Mouse (Mus musculus): ENCODE measurements around the gene Map7.

Map7 gene

DNA sequence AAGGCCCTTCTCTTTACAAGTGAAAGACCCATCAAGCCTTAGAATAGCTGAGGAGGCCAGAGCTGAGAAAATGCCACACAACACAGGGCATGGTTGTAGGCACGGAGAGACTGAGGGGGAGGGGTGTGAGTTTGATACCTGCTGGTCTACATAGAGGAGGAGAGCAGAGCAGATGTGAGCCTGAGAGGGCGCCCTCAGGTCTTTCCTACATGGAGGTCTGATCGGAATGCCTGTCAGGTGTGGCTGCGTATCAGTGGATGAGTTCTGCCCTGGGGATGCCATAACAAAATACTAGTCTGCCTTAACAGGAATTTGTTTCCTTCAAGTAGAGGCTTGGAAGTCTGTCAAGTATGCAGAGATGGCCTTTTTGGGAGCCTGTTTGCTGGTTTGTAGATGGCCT lies 37.0 kb downstream of the Map7 start:
- no peak for DNase-seq (ENCODE audit: low read depth, low spot score)

DNA sequence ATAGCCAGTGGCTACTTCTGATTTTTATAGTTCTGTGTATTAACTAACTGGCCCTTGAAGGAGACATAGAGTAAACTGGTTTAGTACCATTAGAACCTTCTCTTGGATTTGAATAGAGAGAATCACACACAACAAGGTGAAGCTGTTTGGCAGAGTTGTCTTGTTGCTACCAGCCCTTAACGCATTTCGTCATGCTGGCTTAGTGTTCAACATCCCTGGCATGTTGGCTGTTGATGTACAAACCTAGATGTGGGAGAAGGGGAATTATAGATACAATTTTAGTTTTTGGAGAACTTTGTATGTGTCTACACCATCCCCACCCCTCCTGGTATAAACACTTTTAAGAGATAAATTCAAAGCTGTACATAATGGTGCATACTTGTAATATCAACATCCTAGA lies 37.5 kb downstream of the Map7 start:
- DNase-seq (ENCODE audit: low read depth, low spot score): no peak

- DNase-seq (ENCODE audit: low read depth, low spot score): no peak
Measured at GRCm38 (mm10) chr10:20186800-20187273, 38.6 kb downstream of the Map7 start.

DNA sequence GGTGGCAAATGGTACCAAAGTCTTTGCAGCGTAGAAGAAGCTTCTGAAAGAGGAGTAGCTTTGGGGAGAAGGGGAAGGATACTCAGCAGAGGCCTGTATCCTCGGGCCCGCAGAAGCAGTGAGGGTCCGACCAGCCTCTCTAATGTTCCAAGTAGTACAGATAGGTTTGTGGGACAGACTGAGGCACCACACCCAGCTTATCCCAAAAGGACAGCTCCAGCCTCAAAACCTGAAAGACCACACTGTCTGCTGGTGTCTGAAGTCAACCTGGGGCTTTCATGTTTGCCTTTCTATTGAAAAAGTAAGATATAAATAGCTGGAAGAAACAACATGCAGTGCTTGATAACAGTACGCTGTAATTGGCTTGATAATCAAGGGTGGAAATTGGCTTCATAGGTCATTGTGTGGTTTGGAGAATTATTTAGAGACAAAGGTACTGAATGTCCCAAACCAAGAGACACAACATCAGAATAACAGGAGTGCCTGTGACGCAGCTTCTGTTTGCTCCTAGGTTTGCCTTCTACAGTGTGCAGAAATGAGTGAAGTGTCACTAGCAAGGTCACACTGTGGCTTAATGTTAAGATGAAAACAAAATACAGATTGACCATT lies 42.0 kb downstream of the Map7 start:
- no peak for DNase-seq (ENCODE audit: low read depth, low spot score)

DNA sequence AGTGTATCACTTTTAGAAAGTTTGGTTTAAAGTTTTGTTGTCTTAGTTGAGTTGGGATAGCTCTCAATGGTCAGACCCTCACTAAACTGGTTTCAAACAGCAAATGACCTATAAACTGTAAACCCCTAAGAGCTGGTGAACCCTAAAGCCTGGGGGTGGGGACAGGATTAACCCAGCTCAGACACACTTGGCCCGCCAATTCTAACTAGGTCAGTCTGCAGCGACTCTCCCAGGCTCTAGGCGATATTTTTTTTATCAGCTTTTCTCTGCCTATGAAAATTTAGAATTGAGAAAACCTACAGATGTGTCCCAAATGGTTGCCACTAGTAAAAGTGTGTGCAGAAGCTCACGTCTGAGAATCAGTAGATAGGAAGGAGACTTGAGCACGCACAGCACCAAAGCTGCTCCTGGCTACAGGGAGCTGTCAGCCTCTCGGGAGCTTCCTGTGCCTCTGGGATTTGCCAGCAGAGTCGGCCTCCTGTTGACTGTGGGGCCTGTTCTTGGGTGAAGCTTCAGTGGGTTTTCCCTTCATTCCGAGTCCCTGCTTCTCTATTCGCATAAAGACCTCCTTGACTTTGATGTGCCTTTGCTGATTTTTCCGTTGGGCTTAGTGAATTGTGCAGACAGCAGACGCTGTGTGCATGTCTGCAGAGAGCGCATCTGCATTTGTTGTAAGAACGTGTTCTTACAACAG lies 46.7 kb downstream of the Map7 start:
- DNase-seq (ENCODE audit: low read depth, low spot score): no peak

GRCm38 (mm10) chr10:20197039-20197438 lies 48.8 kb downstream of the Map7 start:
- DNase-seq (ENCODE audit: low read depth, low spot score): no peak

DNA sequence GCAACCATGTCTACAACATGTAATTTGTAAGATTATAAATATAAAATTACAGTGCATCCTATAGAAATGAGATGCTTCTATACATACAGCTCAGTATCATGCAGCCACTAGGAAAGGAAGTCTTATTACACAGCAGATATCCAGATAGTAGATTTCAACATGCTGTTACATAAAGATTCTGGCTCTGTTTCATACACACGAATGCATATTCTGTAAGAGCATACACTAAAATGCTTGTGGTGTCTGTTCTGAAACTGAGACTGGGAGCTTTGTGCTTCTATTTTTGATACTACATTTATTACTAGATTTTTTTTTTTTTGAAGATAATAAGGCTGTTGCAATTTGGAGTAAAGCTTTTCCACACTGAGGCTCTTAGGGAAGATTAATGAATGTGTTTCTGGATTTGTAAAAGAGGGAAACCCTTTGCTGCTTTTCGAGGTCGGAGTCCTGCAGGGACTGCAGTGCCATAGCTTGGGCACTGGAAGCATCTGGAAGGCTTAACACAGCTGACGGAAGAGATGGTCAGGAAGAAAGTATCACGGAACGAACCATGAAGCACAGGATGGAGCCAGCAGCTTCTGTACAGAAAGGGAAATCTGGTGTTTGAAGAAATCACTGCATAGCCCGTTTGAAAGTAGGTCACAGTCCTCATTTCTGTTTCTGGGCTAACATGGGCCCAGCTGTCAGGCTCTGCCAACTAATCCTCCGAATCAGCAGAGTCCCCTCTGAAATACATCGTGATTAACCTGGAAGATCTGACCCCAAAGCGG lies 50.9 kb downstream of the Map7 start:
- no peak for DNase-seq (ENCODE audit: low read depth, low spot score)

DNA sequence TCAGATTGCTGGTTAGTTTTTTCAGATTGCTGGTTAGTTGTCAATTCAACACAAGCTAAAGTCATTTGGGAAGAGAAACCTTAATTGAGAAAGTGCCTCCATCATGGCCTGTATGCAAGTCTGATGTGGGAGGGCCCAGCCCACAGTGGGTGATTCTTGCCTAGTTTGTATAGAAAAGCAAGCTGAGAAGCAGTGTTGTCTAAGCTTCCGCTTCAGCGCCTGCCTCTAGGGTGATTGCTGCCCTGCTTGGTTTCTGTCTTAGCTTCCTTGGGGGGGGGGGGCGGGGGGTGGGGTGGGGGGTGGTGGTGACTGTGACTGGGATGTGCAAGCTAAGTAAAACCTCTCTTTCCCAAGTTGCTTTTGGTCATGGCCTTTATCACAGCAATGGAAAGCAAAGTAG lies 53.0 kb downstream of the Map7 start:
- no peak for DNase-seq (ENCODE audit: low read depth, low spot score)

GRCm38 (mm10) chr10:20202171-20202570 lies 53.9 kb downstream of the Map7 start:
- no peak for DNase-seq (ENCODE audit: low read depth, low spot score)

GRCm38 (mm10) chr10:20202818-20203217 lies 54.5 kb downstream of the Map7 start:
- DNase-seq (ENCODE audit: low read depth, low spot score): no peak

GRCm38 (mm10) chr10:20203502-20203901 lies 55.2 kb downstream of the Map7 start:
- DNase-seq (ENCODE audit: low read depth, low spot score): no peak

- DNase-seq (ENCODE audit: low read depth, low spot score): peak; percentile 58
Measured at GRCm38 (mm10) chr10:20204696-20205431, 56.6 kb downstream of the Map7 start.

- DNase-seq (ENCODE audit: low read depth, low spot score): no peak
Measured at GRCm38 (mm10) chr10:20206966-20207365, 58.7 kb downstream of the Map7 start.

- no peak for DNase-seq (ENCODE audit: low read depth, low spot score)
Measured at GRCm38 (mm10) chr10:20209609-20210341, 61.5 kb downstream of the Map7 start.

- no peak for DNase-seq (ENCODE audit: low read depth, low spot score)
Measured at GRCm38 (mm10) chr10:20214418-20214817, 66.1 kb downstream of the Map7 start.

GRCm38 (mm10) chr10:20216982-20217381 lies 68.7 kb downstream of the Map7 start:
- DNase-seq (ENCODE audit: low read depth, low spot score): no peak

DNA sequence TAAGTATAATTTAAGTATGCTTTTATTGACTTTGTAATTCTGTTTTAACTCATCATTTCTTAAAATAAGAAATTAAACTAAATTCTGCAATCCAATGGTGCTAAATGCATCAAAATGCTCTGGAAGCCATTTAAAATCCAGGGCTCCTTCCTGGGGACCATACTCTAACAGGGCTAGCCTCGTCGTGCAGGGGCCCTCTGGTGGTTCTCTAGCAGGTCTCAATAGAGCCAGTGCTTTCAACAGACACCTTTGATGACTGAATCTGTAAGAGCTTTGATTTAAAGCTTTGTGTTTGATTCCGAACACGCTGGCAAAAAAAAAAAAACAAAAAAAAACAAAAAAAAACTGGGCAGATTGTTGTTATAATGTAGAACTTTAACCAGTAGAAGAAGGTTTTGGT lies 70.6 kb downstream of the Map7 start:
- peak; percentile 36 for DNase-seq (ENCODE audit: low read depth, low spot score)

GRCm38 (mm10) chr10:20219538-20219937 lies 71.3 kb downstream of the Map7 start:
- peak; percentile 54 for DNase-seq (ENCODE audit: low read depth, low spot score)

- no peak for DNase-seq (ENCODE audit: low read depth, low spot score)
Measured at GRCm38 (mm10) chr10:20220443-20221071, 72.3 kb downstream of the Map7 start.

DNA sequence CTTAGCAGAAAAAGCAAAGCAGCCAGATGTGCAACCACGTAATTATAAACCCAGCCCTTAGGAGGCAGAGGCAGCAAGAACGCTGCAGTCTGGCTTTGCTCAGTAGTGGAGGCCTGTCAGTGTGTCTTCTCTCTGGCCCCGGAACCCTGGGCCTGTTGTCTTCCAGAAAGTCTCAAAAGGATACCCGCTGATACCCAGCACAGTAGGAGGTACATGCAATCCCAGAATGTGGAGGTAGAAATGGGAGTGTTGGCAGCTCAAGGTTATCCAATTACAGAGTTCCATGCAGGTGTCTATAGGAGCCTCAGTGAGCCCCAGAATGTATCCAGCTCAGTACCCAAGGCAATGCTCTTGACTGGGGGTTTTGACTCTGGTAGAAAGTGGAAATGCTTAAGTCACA lies 73.7 kb downstream of the Map7 start:
- no peak for DNase-seq (ENCODE audit: low read depth, low spot score)

GRCm38 (mm10) chr10:20226728-20227127 lies 78.5 kb downstream of the Map7 start:
- no peak for DNase-seq (ENCODE audit: low read depth, low spot score)

Data from CD4-positive, CD25-positive, alpha-beta regulatory T cell, adult 2 months (primary cell).